Mouse (Mus musculus): ENCODE results near the gene Gprin2.

- TF ChIP-seq CTCF (IDR thresholded peaks at IDR 0.05; ENCODE audit: control insufficient read depth, insufficient read depth, low read length) (no peak), POLR2A (IDR thresholded peaks at IDR 0.05; ENCODE audit: borderline replicate concordance, control insufficient read depth, low read depth, low read length) (no peak)
Observed at GRCm38 (mm10) chr14:34219295-34219694, 17.8 kb upstream of the Gprin2 start, which contains the start of gene Syt15.
